Mouse (Mus musculus) brain, embryonic 14.5 days (tissue): ENCODE measurements at regions not wholly inside any gene's neighbourhood (a gene's known extent, or its start where the extent isn't known, plus 50 kb on each side); places are given as distances from the start of the nearest gene placed in this dataset.

Experiments used
- DNase-seq: peaks from one replicate; pipeline ENCODE4 v3.0.0-alpha.2; 2011; ENCODE audit warnings: low read depth
- CTCF ChIP-seq: fragments of 200-500 bp; IDR thresholded peaks from 2 replicates; pipeline ENCODE4 v1.5.1; 2012; ENCODE audit warnings: inconsistent platforms, mild to moderate bottlenecking, moderate library complexity, borderline replicate concordance; ENCODE audit not compliant: insufficient read depth, insufficient read length; ENCODE audit errors: extremely low read depth
- POLR2A ChIP-seq: fragments of 200-500 bp; IDR thresholded peaks from 2 replicates; pipeline ENCODE4 v1.6.1; 2012; ENCODE audit warnings: mild to moderate bottlenecking, inconsistent platforms, borderline replicate concordance; ENCODE audit not compliant: poor library complexity, insufficient read depth, insufficient read length, severe bottlenecking; ENCODE audit errors: extremely low read depth

GRCm38 (mm10) chr1:34700237-34701030 lies 121.0 kb downstream of the Amer3 start:
- TF ChIP-seq CTCF (peak; percentile 85), POLR2A (no peak)
- peak; percentile 78 for DNase-seq

DNA sequence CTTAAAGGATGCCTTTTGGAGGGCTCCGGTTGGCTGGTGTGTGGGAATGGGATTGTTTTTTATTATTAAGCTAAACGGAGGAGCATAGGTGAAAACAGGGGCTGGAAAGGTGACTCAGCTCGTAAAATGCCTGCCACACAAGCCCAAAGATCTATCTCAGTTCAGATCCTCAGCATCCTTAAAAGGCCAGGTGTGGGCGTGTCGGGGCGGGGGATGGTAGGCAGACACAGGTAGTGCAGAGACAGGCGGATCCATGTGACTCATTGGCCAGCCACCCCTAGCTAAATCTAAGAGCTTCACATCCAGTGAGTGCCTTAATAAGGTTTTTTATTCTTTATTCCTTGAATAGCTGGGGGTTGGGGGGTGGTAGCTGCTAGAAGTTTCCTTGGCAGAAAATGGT lies 122.0 kb downstream of the Amer3 start:
- TF ChIP-seq CTCF (no peak), POLR2A (no peak)
- DNase-seq = no peak

- TF ChIP-seq POLR2A (no peak), CTCF (no peak)
- no peak for DNase-seq
Measured at GRCm38 (mm10) chr1:34709089-34709488, 129.6 kb downstream of the Amer3 start.

GRCm38 (mm10) chr1:34722674-34723073 lies 120.2 kb downstream of the Fam168b start:
- no peak for TF ChIP-seq POLR2A
- TF ChIP-seq CTCF = no peak
- DNase-seq = no peak

- no peak for DNase-seq
- TF ChIP-seq CTCF (no peak), POLR2A (no peak)
Measured at GRCm38 (mm10) chr1:34732156-34732555, 110.7 kb downstream of the Fam168b start.

DNA sequence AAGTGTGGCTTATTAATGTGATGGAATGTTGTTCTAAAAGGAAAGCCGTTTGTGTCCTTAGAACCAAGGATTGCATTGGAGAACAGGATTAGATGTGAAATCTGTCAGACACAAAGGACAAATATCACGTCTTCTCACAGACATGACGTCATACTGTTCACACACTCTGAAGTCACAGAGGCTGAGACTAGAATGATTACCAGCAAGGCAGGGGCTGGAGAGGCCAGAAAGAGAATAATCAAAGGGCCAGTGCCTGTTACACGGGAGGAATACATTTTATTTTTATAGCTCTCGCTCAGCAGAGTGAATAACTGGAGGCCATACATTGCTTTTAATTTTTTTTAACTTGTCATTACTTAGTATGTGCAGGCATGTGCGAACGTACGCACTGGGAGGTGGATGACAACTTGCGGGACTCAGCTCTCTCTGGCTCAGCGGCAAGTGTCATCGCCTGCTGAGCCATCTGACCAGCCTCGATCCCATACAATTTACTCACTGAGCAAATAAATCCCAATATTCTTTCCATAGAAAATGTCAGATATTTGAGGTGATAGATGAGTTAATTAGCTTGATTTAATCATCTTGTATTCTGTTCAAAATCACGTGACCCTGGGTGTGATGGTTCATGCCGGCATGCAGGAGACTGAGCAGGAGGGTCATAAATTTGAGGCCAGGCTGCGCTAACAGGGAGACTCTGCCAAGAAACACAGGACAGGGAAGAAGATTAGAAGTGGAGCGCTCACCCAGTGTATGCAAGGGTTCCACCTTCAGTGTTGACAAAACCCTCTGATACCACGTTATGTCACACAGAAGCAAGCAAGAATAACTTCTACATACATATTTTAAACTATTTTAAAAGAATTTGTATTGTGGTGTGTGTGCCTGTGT lies 109.6 kb downstream of the Fam168b start:
- DNase-seq = peak; percentile 8

DNA sequence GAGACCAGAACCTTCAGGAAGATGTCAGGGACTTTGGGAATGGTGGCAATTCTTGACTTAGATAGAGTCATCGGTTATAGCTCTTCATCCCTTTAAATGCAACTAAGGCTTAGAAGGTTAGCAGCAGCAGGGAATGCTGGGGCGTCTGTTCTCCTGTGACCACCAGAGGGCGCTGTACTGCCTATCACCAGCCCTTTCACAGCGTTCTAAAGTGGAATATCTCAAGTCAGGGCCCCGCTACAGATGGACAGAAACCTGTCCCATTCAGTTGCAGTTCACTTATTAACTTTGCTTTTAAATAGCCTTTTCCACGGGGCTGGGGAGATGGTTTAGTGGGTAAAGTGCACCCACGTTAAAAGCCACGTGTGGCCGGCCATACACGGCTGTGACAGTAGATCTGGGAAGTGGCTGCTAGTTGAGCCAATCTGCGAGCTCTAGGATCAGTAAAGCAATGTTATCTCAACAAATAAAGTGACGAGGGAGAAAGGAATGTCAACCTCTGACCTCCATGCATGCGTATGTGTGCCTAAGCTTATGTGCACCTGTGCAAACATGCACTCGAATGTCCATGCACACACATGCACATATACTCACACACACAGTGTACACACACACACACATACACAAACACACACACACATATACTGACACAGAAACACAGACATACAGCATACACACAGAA lies 104.3 kb downstream of the Fam168b start:
- DNase-seq = peak; percentile 77
- TF ChIP-seq POLR2A = no peak
- peak; percentile 80 for TF ChIP-seq CTCF

More for the DNA sequence above, 109.6 kb downstream of the Fam168b start:
- TF ChIP-seq CTCF = no peak
- no peak for TF ChIP-seq POLR2A

DNA sequence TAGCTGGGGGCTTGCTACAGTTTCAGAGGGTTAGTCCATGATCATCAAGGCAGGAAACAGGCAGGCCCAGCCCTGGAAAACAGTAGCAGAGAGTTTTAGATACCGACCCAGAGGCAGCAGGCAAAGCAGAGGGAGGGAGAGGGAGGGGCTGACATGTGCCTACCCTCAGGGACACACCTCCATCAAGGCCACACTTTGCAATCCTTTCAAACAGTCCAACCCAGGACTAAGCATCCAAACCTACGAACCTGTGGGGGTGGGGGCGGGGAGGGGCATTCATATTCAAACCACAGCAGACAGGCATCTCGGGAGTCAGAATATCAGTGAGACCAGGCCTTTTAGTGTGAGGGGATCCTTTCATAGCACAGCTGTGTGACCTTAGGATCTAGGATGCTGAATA lies 103.2 kb downstream of the Fam168b start:
- DNase-seq = no peak
- TF ChIP-seq POLR2A = no peak
- TF ChIP-seq CTCF = no peak

DNA sequence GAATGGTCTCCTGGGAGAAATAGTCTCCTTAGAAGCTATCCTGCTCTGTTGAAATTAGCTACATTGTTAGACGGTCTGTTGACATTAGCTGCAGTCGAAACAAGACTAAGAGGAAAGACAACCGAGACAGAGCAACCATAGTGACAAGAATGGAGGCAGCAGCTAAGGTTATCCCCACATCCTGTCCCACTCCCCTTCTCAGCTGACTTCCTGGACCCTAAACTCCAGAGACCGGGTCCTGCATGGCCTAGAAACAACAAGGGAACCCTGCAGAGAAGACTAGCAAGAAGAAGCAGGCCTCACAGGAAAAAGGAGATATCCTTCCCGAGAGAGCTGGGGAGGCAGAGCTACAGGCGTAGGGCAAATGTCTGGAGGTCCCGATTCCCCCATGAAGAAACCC lies 102.0 kb downstream of the Fam168b start:
- no peak for DNase-seq
- TF ChIP-seq CTCF (no peak), POLR2A (no peak)

- DNase-seq = peak; percentile 6
- TF ChIP-seq CTCF (no peak), POLR2A (no peak)
Measured at GRCm38 (mm10) chr1:34742234-34742633, 100.6 kb downstream of the Fam168b start.

DNA sequence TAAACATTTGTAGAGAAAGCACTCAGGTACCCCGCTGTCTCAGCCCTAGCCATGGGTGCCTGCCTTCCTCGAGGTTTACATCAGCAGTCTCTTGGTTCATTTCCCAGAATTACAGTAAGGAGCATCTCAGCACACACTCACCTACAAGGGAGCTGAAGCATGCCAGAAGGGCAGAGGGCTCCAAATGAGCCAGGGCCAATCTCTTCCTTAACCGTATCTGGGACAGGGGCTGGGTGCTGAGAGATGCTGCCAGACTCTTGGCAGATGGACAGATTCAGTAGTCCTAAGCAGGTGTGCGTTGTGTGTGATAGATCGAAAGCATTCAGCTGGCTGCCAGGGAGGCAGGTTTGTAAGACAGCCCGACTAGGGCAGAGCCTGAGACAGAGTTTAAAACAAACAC lies 97.0 kb downstream of the Fam168b start:
- TF ChIP-seq CTCF (no peak), POLR2A (no peak)
- no peak for DNase-seq
